Mouse (Mus musculus): Measurements from ENCODE around the gene Zfhx3.
"Not testable (repeated sequence)": the region's sequence is repeated elsewhere in the genome, so short reads cannot be mapped to it uniquely, and the experiment has no call there.

Zfhx3 gene

GRCm38 (mm10) chr8:107941922-107942694, at the start of gene Zfhx3:
TSS of gene Zfhx3 (plus strand) at chr8:107942644.
- DNase-seq (ENCODE audit: low spot score): no peak

DNA sequence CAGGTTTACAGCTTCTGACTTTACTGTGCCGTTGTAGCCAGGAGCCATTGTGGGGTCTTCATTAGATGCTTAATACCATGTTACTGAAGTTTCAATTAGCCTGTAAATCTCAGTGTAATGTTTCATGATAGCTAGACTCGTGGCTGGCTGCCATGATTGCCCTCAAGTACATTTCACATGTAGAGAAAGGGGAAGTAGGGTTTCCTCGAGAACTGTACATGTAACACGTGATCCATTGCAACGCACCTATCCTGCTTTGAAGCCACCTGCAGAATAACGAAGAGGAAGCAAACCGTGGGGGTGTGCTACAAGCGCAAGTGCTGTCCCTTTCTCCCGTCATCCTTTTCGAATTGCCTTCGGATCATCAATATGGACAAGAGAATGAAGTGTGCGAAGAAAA, 23.5 kb upstream of the Zfhx3 start:
- DNase-seq (ENCODE audit: low spot score): no peak

- no peak for DNase-seq (ENCODE audit: low spot score)
These were observed 16.3 kb upstream of the Zfhx3 start for GRCm38 (mm10) chr8:107926149-107926548.

DNA sequence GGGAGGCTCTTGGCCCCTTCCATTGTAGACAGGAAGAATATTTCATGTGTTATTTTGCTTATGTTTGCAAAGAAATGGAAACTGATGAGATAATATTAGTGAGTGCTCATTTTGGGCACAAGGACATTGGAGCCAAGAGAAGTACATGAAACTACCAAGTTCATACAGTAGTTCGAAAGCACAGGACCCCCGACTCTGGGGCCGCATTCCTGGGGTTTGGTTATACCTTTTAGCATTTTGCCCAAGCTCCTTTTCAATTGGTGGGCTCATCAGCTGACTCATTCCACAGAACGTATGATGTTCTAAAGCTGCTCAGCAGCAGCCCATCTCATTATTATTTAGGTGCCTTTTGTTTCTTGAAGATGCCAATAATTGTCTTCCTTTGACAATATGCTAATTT, 5.7 kb upstream of the Zfhx3 start:
- no peak for DNase-seq (ENCODE audit: low spot score)

GRCm38 (mm10) chr8:107938231-107938630, 4.2 kb upstream of the Zfhx3 start:
- not testable (repeated sequence) for DNase-seq (ENCODE audit: low spot score)

DNA sequence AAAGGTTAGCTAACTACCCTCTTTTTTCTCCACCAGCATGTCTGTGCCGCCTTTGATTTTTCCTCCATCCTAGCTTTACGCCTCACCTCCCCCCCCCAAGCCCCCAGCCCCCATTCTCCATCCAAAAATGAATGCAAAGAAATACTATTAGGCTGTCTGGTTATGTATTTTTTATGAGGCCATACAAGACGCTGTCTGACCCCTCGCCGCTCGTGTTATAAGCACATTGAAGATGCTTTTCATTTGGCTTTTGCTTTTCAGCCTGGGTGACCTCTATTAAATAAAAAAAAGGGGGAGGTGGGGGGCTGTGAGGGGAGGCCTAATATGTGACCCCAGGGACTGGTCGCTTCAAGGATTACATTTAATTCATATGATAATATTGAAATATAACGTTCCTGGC, 2.3 kb upstream of the Zfhx3 start:
- DNase-seq (ENCODE audit: low spot score): no peak

DNA sequence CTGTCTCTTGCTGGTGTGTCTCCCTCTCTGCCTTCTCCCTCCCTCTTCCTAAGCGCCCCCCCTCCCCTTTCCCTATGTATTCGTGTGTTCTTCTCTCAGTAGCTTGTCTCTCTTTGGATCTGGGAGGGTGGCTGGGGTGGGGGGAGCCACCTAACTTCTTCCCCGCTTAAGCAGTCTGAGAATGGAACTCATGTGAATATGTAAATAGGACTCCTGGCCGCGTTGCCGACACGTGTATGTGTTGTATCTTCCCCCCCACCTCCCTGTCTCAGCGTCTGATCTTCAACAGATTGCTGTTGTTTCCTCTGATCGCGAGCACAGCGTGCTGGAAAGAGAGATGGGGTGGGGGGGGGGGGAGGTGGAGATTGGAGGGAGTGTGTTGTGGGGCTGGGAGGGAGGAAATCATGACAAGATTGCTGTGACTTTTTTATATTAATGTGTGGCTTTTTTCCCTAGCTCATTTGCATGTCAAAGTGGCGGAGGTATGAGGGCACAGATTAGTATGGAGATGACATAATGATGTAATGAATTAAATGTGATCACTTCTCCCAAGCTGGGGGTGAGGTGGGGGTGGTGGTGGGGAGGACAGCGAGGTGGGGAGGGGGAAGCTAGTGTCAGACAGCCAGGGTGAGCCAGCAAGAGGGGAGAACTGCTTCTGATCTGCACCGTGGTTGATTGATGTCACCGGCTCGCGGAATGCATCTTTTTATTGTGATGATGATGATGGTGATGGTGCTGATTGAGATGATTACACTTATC, 487 bp downstream of the Zfhx3 start:
- no peak for DNase-seq (ENCODE audit: low spot score)

DNA sequence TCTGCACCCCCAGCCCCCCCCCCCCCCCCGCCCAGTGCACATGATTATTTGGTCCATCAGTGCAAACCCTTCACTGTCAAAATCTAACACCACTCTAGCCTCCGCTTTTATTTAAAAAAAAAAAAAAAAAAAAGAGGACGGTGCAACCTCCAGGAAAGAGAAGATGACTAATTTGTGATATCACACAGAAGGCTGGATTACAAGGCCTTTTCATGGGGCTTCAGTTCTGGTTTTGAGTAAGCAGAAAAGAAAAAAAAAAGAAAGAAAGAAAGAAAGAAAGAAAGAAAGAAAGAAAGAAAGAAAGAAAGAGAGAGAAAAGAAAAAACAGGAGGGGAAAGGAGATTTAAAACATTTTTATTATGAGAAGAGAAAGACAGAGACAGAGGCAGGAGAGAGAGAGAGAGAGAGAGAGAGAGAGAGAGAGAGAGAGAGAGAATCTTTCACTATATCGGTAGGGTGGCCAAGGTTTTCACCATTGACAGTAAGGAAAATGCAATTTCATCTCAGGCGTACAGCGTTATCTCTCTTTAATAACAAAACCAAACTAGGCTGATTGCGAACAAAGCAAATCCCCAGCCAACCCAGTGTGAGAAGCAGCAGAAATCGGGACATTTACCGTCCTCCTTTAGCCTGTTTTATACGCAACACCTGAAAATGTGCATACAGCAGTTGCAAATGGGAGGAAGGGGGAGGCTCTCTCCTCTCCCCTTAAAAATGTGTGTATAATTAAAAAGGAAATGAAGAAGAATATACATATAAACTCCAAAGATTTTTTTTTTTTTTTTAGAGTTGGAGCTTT, 1.3 kb downstream of the Zfhx3 start:
- DNase-seq (ENCODE audit: low spot score): no peak

- DNase-seq (ENCODE audit: low spot score): no peak
These were observed 2.5 kb downstream of the Zfhx3 start for GRCm38 (mm10) chr8:107944676-107945600.

DNA sequence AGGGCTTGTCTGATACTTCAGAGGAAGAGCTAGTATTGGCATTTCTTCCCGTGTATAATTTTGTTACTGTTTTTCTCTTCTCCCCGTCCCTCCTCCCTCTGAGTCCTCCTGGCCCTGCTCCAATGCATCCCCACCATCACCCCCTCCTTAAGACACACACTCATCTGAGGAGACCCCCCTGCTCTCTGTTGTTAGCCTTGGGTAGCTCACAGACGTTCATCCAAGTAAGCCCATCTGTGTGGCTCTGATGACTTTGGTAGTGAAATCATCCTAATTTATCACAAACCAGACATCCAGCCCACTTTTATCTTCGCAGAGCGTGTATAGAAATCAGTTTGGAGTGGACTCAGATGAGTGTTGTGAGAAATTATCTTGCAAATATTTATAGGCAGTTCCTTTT, 4.4 kb downstream of the Zfhx3 start:
- no peak for DNase-seq (ENCODE audit: low spot score)

GRCm38 (mm10) chr8:107955887-107956286, 13.4 kb downstream of the Zfhx3 start:
- no peak for DNase-seq (ENCODE audit: low spot score)

- DNase-seq (ENCODE audit: low spot score): no peak
These were observed 15.1 kb downstream of the Zfhx3 start for GRCm38 (mm10) chr8:107957566-107957965.

DNA sequence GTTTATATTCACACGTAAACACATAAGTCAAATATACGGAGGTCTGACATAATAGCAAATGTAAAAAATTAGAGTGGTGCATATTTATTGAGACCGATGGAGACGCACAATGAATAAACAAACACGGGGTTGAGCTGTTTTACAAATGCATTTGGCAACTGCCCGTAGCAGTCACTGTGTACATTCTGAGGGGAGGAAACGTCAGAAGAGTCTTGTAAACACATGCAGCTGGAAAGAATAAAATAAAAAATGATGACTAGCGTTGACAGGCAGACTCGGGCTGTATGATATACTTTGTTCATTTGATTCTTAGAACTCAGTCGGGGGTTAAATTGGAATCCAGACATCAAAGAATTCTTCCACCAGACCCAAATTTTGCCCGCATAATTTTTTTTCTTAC, 18.0 kb downstream of the Zfhx3 start:
- no peak for DNase-seq (ENCODE audit: low spot score)

GRCm38 (mm10) chr8:107960878-107961277, 18.4 kb downstream of the Zfhx3 start:
- DNase-seq (ENCODE audit: low spot score): no peak

GRCm38 (mm10) chr8:107972198-107972597, 29.8 kb downstream of the Zfhx3 start:
- DNase-seq (ENCODE audit: low spot score): no peak

DNA sequence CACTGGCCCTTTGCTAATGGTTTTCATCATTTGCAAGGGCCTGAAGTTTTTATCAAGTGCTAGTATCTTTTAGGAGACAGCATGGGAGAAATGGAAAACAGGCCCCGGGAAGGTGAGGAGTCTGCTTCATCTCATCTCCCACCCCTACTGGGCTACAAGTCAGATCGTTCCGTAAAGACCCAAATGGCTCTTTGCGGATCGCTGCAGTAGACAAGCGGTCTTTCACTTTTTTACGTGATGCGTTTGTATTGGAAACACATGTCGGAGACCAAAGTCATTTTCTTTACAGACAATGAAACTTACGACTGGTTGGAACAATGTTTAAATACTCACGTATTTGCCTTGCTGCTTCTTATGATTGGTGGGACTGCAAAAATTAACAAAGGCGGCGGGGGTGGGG, 32.0 kb downstream of the Zfhx3 start:
- DNase-seq (ENCODE audit: low spot score): no peak

GRCm38 (mm10) chr8:107978247-107978646, 35.8 kb downstream of the Zfhx3 start:
- DNase-seq (ENCODE audit: low spot score): no peak

DNA sequence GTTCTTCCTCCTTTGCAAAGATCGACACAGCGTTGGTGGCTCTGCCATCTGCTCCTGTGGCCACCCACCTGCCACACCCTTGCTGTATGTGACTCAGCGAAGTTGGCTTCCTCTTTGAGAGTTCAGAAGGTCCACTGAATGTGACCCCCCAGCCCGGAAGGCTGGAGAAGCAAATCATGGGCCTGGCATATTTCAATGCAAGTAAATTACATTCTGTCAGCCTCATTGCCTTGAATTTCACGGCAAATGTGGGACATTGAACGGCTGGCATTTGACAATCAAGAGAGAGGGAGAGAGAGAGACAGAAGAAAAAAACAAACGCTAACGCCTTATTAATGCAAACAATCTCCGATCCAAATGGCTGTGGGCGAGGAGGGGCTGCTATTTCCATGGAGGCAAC, 38.2 kb downstream of the Zfhx3 start:
- no peak for DNase-seq (ENCODE audit: low spot score)

GRCm38 (mm10) chr8:107986629-107987028, 44.2 kb downstream of the Zfhx3 start:
- DNase-seq (ENCODE audit: low spot score): no peak

GRCm38 (mm10) chr8:107998874-107999273, 56.4 kb downstream of the Zfhx3 start:
- no peak for DNase-seq (ENCODE audit: low spot score)

DNA sequence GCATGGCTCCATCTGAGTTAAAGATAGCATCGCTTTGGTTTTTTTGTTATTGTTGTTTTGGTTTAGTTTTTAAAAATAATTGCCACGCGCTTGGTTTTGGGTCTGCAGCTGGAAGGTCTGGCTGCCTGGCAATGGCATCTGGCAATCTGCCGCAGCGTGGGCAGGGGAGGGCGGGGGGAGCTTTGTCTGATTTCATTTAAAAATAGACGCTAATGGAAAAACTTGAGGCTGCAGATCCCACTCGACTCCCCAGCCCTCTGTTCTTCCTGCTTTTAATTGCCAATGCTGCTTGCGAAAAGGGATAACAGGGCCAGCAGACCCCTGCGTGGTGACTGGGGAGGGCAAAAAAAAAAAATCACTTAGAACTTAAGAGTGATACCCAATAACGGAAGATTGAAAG, 69.1 kb downstream of the Zfhx3 start:
- DNase-seq (ENCODE audit: low spot score): no peak

GRCm38 (mm10) chr8:108017727-108018126, 75.3 kb downstream of the Zfhx3 start:
- no peak for DNase-seq (ENCODE audit: low spot score)
